8 mouse cellular contexts compared by ENCODE assay signal in the genomic region with DNA sequence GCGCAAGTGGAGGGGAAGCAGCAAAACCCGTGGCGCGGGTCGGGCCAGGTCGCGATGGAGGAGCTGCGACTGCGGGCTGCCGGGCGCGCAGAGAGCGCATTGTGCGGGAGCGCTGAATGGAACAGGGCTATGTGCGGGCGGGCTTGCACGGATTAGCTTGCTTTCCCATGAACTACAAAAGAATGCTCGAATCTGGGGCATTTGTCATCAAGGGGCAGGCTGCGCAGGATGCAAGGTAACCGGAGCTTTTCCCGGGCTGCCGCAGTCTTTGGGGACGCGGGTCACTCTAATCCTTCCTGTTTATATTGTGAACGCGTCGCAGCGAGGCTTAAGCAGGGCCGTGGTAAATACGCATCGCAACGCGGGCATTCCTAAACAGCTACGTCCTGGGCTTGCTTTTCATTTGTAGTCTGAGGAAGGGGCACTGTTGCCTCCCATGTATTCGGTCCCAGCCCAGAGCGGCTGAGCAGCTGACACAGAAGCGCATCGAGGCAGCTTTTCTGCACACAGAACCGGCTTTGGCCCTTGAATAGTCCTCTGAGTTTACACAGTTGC.
DNase-seq lines count a peak whose midpoint lies in the region; ATAC-seq and TF ChIP-seq lines count a peak whose summit lies in the region.

No protein-coding gene starts in this region.

- peak overlapping the region; percentile 48 for H3K4me3 ChIP-seq in lung, embryonic 14.5 days (ENCODE audit: low read depth, low read length)
- H3K4me3 ChIP-seq in limb, embryonic 12.5 days (replicated peaks): peak overlapping the region; percentile 49
- peak overlapping the region; percentile 52 for H3K4me3 ChIP-seq in midbrain, embryonic 16.5 days (ENCODE audit: low read depth, low read length)

- WGBS in lung, embryonic 14.5 days: under 1% methylated on average over 40 of the region's 40 CpGs
- under 1% methylated on average over 40 of the region's 40 CpGs for WGBS in limb, embryonic 12.5 days
- under 1% methylated on average over 40 of the region's 40 CpGs for WGBS in midbrain, embryonic 16.5 days

- H3K27me3 ChIP-seq in lung, embryonic 14.5 days (ENCODE audit: insufficient read depth, low read length): no peaks in the 10 kb centered on the region
- H3K27me3 ChIP-seq in limb, embryonic 12.5 days: peaks cover 15% of the 10 kb centered on the region
- no peaks in the 10 kb centered on the region for H3K27me3 ChIP-seq in midbrain, embryonic 16.5 days (ENCODE audit: control insufficient read depth, insufficient read depth, low read depth, low read length)

- no peak overlapping the region for H3K27ac ChIP-seq in lung, embryonic 14.5 days (ENCODE audit: low read depth)
- H3K27ac ChIP-seq in limb, embryonic 12.5 days: no peak overlapping the region
- peak overlapping the region; percentile 45 for H3K27ac ChIP-seq in midbrain, embryonic 16.5 days (ENCODE audit: low read length)

- DNase-seq in lung, embryonic 14.5 days: peak; percentile 68
- no peak for DNase-seq in lung, postnatal 14 days
- DNase-seq in cerebellum, adult 9-10 months: peak; percentile 39
- peak; percentile 31 to 46 for DNase-seq in frontal cortex, postnatal 36 days (ENCODE audit: low spot score in 2 of 2)
- no peak for DNase-seq in thymus, adult 18-20 months
- DNase-seq in gastrocnemius, postnatal 10 days: no peak

- H3K9ac ChIP-seq in lung, embryonic 14.5 days: peak overlapping the region; percentile 43
- H3K9ac ChIP-seq in limb, embryonic 12.5 days (replicated peaks): peak overlapping the region; percentile 50
- peak overlapping the region; percentile 53 for H3K9ac ChIP-seq in midbrain, embryonic 16.5 days (ENCODE audit: low read depth, low read length)

- H3K9me3 ChIP-seq in lung, embryonic 14.5 days (ENCODE audit: low read depth, low read length): no peaks in the 10 kb centered on the region
- no peaks in the 10 kb centered on the region for H3K9me3 ChIP-seq in limb, embryonic 12.5 days
- H3K9me3 ChIP-seq in midbrain, embryonic 16.5 days (replicated peaks; ENCODE audit: control insufficient read depth, low read length, poor library complexity, severe bottlenecking): no peaks in the 10 kb centered on the region; the same call in 1 of the 2 replicates

- no peaks in the 10 kb centered on the region for H3K36me3 ChIP-seq in lung, embryonic 14.5 days (ENCODE audit: insufficient read depth)
- no peaks in the 10 kb centered on the region for H3K36me3 ChIP-seq in limb, embryonic 12.5 days
- H3K36me3 ChIP-seq in midbrain, embryonic 16.5 days (ENCODE audit: control insufficient read depth, insufficient read depth, low read length): no peaks in the 10 kb centered on the region

- no peak for TF ChIP-seq CTCF in lung, embryonic 14.5 days (IDR thresholded peaks at IDR 0.05; ENCODE audit: low read depth)

- peaks cover 5% of the 10 kb centered on the region; the same call in 1 of the 2 replicates for H3K4me1 ChIP-seq in lung, embryonic 14.5 days (ENCODE audit: insufficient read depth)
- H3K4me1 ChIP-seq in limb, embryonic 12.5 days (replicated peaks): no peaks in the 10 kb centered on the region; the same call in 1 of the 2 replicates
- H3K4me1 ChIP-seq in midbrain, embryonic 16.5 days (ENCODE audit: control insufficient read depth, insufficient read depth, low read length): peaks cover 5% of the 10 kb centered on the region

- ATAC-seq in lung, embryonic 14.5 days (ENCODE audit: insufficient read depth): peak; percentile 72
- peak; percentile 58; the same call in 1 of the 2 replicates for ATAC-seq in limb, embryonic 12.5 days (ENCODE audit: insufficient number of reproducible peaks, insufficient read depth, low FRiP score, low TSS enrichment, low read depth)
- peak; percentile 91 for ATAC-seq in midbrain, embryonic 16.5 days

- peak overlapping the region; percentile 93 for H3K4me2 ChIP-seq in lung, embryonic 14.5 days
- peak overlapping the region; percentile 91 for H3K4me2 ChIP-seq in limb, embryonic 12.5 days
- H3K4me2 ChIP-seq in midbrain, embryonic 16.5 days (ENCODE audit: low read length): peak overlapping the region; percentile 91

Comparison
In these comparisons a context has a peak if more than half of its experiments do, and no peak if none do; other contexts are left out.
1. DNase-seq: peak in lung, embryonic 14.5 days (single experiment), cerebellum, adult 9-10 months (single experiment) and frontal cortex, postnatal 36 days (2 of 2); none in lung, postnatal 14 days (single experiment), thymus, adult 18-20 months (0 of 2) and gastrocnemius, postnatal 10 days (single experiment).
2. Peak in every context shown above with its lines, with median percentiles within 50 percentile points of each other: ATAC-seq, H3K4me2 ChIP-seq, H3K4me3 ChIP-seq and H3K9ac ChIP-seq.